In genomic region chr4:33147825-33148224, GRCm38 (mm10) we compare ENCODE assay signal across 9 mouse cellular contexts. TPM values are rescaled to one million over a fixed set of nuclear protein-coding genes. Genes with fewer than 3 reads are reported as not detected.
A peak's percentile ranks its signal among the peaks of the same experiment; 100 is the strongest.
DNase-seq lines count a peak whose midpoint lies in the region; ATAC-seq lines count a peak whose summit lies in the region.
"Had no signal": no experiment of that assay in that cellular context is flagged by ENCODE, and none has a peak within 500 bp of the region (broad histone marks: within the 10 kb centered on the region; RNA-seq: fewer than 3 reads in every experiment).

No protein-coding gene starts in this region.

- H3K27me3 ChIP-seq in kidney, embryonic 15.5 days = peaks cover 16% of the 10 kb centered on the region

- H3K4me2 ChIP-seq in kidney, embryonic 15.5 days = no peak overlapping the region

- H3K9me3 ChIP-seq in kidney, embryonic 15.5 days (replicated peaks) = no peaks in the 10 kb centered on the region

- H3K36me3 ChIP-seq in kidney, embryonic 15.5 days = no peaks in the 10 kb centered on the region

- H3K4me3 ChIP-seq in kidney, embryonic 15.5 days (replicated peaks) = no peak overlapping the region

- H3K9ac ChIP-seq in kidney, embryonic 15.5 days = no peak overlapping the region

- no peak overlapping the region for H3K27ac ChIP-seq in kidney, embryonic 15.5 days

- 8% methylated on average over 2 of the region's 2 CpGs for WGBS in kidney, embryonic 15.5 days
- WGBS in large intestine, adult 2 months = 6% methylated on average over 2 of the region's 2 CpGs

- DNase-seq in kidney, adult 18-20 months = peak; percentile 52
- peak; percentile 34 for DNase-seq in T-cell, adult 2 months (ENCODE audit: low spot score)
- DNase-seq in embryo, embryonic 11 days = peak; percentile 63
- peak; percentile 22 for DNase-seq in large intestine, adult 2 months (ENCODE audit: low read depth, low spot score)
- DNase-seq in retina, adult 2 months (ENCODE audit: low read depth, low spot score) = peak; percentile 53
- DNase-seq in ovary, adult 18-20 months (ENCODE audit: low spot score) = no peak

- no peak for ATAC-seq in kidney, embryonic 15.5 days (replicated peaks; ENCODE audit: low FRiP score)
- ATAC-seq in CD4-positive, CD25-positive, alpha-beta regulatory T cell, adult 4 months = peak; percentile 77

- H3K4me1 ChIP-seq in kidney, embryonic 15.5 days = peaks cover 4% of the 10 kb centered on the region; the same call in 1 of the 2 replicates

RNA-seq across cellular contexts. Expression of gene Gabrr1, which starts 15.5 kb away (rescaled TPM):
- polyA plus RNA-seq in kidney, embryonic 15.5 days (2015; fragmentation: Nextera tagmentation; extraction: Ambion mirVana) = 0.06 TPM in 1 of 2 replicates, not detected in the other
- not detected for polyA plus RNA-seq in CD4-positive, CD25-positive, alpha-beta regulatory T cell, adult 4 months (2017; shearing (Covaris generic))
- 0.15 and 0.19 TPM in 2 replicates for polyA plus RNA-seq in large intestine, adult 2 months (2012; rRNA removed)
- polyA plus RNA-seq: lung, embryonic 16.5 days had no signal

RNA-seq across cellular contexts. Expression of gene Pm20d2, which starts 41.7 kb away (rescaled TPM):
- 0.83 and 1.2 TPM in 2 replicates for polyA plus RNA-seq in kidney, embryonic 15.5 days (2015; fragmentation: Nextera tagmentation; extraction: Ambion mirVana)
- polyA plus RNA-seq in CD4-positive, CD25-positive, alpha-beta regulatory T cell, adult 4 months (2017; shearing (Covaris generic)) = not detected
- polyA plus RNA-seq in large intestine, adult 2 months (2012; rRNA removed) = 0.66 and 2.2 TPM in 2 replicates
